Mouse (Mus musculus) hindbrain, embryonic 16.5 days (tissue): ENCODE measurements around the gene Dctd. TPM values are rescaled to one million over a fixed set of nuclear protein-coding genes. Genes with fewer than 3 reads are reported as not detected.

Experiments
- ATAC-seq: fragments of 200-750 bp; cut with Nextera tagmentation; 2 replicates; pipeline ENCODE4 v1.8.0; 2017; ENCODE audit warnings: moderate TSS enrichment, moderate library complexity
- H3K27ac ChIP-seq: fragments of 300-500 bp; sonication (generic); 2 replicates; pipeline ENCODE4 v1.5.1; 2014; ENCODE audit warnings: low read depth, mild to moderate bottlenecking, control low read depth, low read length, moderate library complexity
- H3K27me3 ChIP-seq: fragments of 300-500 bp; sonication (generic); replicated peaks from 2 replicates; pipeline ENCODE4 v1.6.1; 2014; ENCODE audit warnings: low read length; ENCODE audit not compliant: control insufficient read depth, insufficient read depth
- H3K36me3 ChIP-seq: fragments of 300-500 bp; sonication (generic); 2 replicates; pipeline ENCODE4 v1.6.1; 2014; ENCODE audit warnings: mild to moderate bottlenecking, low read length, moderate library complexity, mixed read lengths; ENCODE audit not compliant: control insufficient read depth, insufficient read depth
- H3K4me1 ChIP-seq: fragments of 300-500 bp; sonication (generic); 2 replicates; pipeline ENCODE4 v1.6.1; 2014; ENCODE audit warnings: low read depth, low read length; ENCODE audit not compliant: control insufficient read depth, insufficient read depth
- H3K4me2 ChIP-seq: fragments of 300-500 bp; sonication (generic); 2 replicates; pipeline ENCODE4 v1.6.1; 2014; ENCODE audit warnings: mild to moderate bottlenecking, low read length, control low read depth, moderate library complexity
- H3K4me3 ChIP-seq: fragments of 300-500 bp; sonication (generic); 2 replicates; pipeline ENCODE4 v1.5.1; 2014; ENCODE audit warnings: mild to moderate bottlenecking, low read length, control low read depth, moderate library complexity
- H3K9ac ChIP-seq: fragments of 300-500 bp; sonication (generic); 2 replicates; pipeline ENCODE4 v1.6.1; 2014; ENCODE audit warnings: low read depth, mild to moderate bottlenecking, control low read depth, low read length, moderate library complexity
- H3K9me3 ChIP-seq: fragments of 300-500 bp; sonication (generic); 2 replicates; pipeline ENCODE4 v1.6.1; 2014; ENCODE audit warnings: mild to moderate bottlenecking, low read length, moderate library complexity; ENCODE audit not compliant: control insufficient read depth
- WGBS: fragments of 180-500 bp; shearing (Covaris S2); extraction: QIAGEN DNeasy Blood & Tissue Kit; methylation state at CpG from one replicate; pipeline ENCODE4 v1.1.7; 2014; 5-methylcytosine and 5-hydroxymethylcytosine counted together
- polyA plus RNA-seq: library from polyadenylated mRNA; unstranded; fragments of >200 nt; fragmentation: Nextera tagmentation; extraction: Ambion mirVana; gene quantifications from 2 replicates; pipeline ENCODE4 v1.2.1, GENCODE M21; 2015

Dctd gene
- polyA plus RNA-seq: 14.7 and 16.4 TPM in 2 replicates

- H3K27ac ChIP-seq: 0 out of 2 replicates have a peak within 1 kb of the TSS, but pooled peaks have one; percentile 34
These were observed at the start of gene Dctd for GRCm38 (mm10) chr8:48098792-48099191. TSS of gene Dctd (plus strand) at chr8:48099092.

GRCm38 (mm10) chr8:48053611-48054010 lies 45.3 kb upstream of the Dctd start:
- H3K9ac ChIP-seq: no peak overlapping the region
- 90% methylated on average over 5 of the region's 5 CpGs for WGBS
- no peak overlapping the region for H3K27ac ChIP-seq
- no peaks in the 10 kb centered on the region for H3K27me3 ChIP-seq
- no peak overlapping the region for H3K4me2 ChIP-seq
- no peak for ATAC-seq
- H3K4me1 ChIP-seq: no peaks in the 10 kb centered on the region
- H3K9me3 ChIP-seq: no peaks in the 10 kb centered on the region
- no peak overlapping the region for H3K4me3 ChIP-seq
- no peaks in the 10 kb centered on the region for H3K36me3 ChIP-seq

More at GRCm38 (mm10) chr8:48098792-48099191, at the start of gene Dctd:
- Histone ChIP-seq H3K4me2 (peak within 1 kb of the TSS; percentile 54), H3K27me3 (no peaks in the 10 kb centered on the region), H3K9ac (no peak within 1 kb of the TSS), H3K4me1 (peaks cover 9% of the 10 kb centered on the region), H3K4me3 (peak within 1 kb of the TSS; percentile 26), H3K36me3 (no peaks in the 10 kb centered on the region), H3K9me3 (no peaks in the 10 kb centered on the region)
- WGBS: 92% methylated on average over 12 of the region's 12 CpGs
- ATAC-seq: no peak

- H3K9me3 ChIP-seq: no peaks in the 10 kb centered on the region
- H3K4me2 ChIP-seq: no peak overlapping the region
- no peak overlapping the region for H3K4me3 ChIP-seq
- no peaks in the 10 kb centered on the region for H3K27me3 ChIP-seq
- WGBS: 71% methylated on average over 5 of the region's 5 CpGs
- H3K27ac ChIP-seq: no peak overlapping the region
- H3K9ac ChIP-seq: no peak overlapping the region
- no peaks in the 10 kb centered on the region for H3K4me1 ChIP-seq
- ATAC-seq: no peak
- H3K36me3 ChIP-seq: no peaks in the 10 kb centered on the region
These were observed 35.3 kb upstream of the Dctd start for GRCm38 (mm10) chr8:48063526-48064072.

GRCm38 (mm10) chr8:48074149-48074548 lies 24.7 kb upstream of the Dctd start:
- 90% methylated on average over 2 of the region's 2 CpGs for WGBS

GRCm38 (mm10) chr8:48082343-48082742 lies 16.5 kb upstream of the Dctd start:
- Histone ChIP-seq H3K36me3 (no peaks in the 10 kb centered on the region), H3K9ac (no peak overlapping the region), H3K4me2 (no peak overlapping the region; the same call in 1 of the 2 replicates), H3K27ac (no peak overlapping the region), H3K4me1 (no peaks in the 10 kb centered on the region), H3K27me3 (no peaks in the 10 kb centered on the region), H3K9me3 (no peaks in the 10 kb centered on the region), H3K4me3 (no peak overlapping the region)
- ATAC-seq: 0 out of 2 replicates have a peak, but pooled peaks have one; percentile 37
- 64% methylated on average over 10 of the region's 10 CpGs for WGBS

More at GRCm38 (mm10) chr8:48074149-48074548, 24.7 kb upstream of the Dctd start:
- no peak overlapping the region for H3K4me3 ChIP-seq
- no peaks in the 10 kb centered on the region for H3K9me3 ChIP-seq
- no peaks in the 10 kb centered on the region for H3K36me3 ChIP-seq
- H3K27ac ChIP-seq: no peak overlapping the region
- H3K27me3 ChIP-seq: no peaks in the 10 kb centered on the region
- H3K4me2 ChIP-seq: no peak overlapping the region
- H3K9ac ChIP-seq: no peak overlapping the region
- no peaks in the 10 kb centered on the region for H3K4me1 ChIP-seq
- ATAC-seq: no peak

- Histone ChIP-seq H3K4me2 (no peak overlapping the region), H3K27me3 (no peaks in the 10 kb centered on the region), H3K4me1 (no peaks in the 10 kb centered on the region), H3K36me3 (no peaks in the 10 kb centered on the region), H3K9ac (no peak overlapping the region), H3K9me3 (no peaks in the 10 kb centered on the region), H3K27ac (no peak overlapping the region), H3K4me3 (no peak overlapping the region)
- WGBS: 77% methylated on average over 8 of the region's 8 CpGs
- no peak for ATAC-seq
These were observed 8.2 kb upstream of the Dctd start for GRCm38 (mm10) chr8:48090661-48091060.

- H3K4me1 ChIP-seq: peaks cover 9% of the 10 kb centered on the region
- H3K9ac ChIP-seq: no peak overlapping the region
- no peaks in the 10 kb centered on the region for H3K36me3 ChIP-seq
- no peak for ATAC-seq
- H3K9me3 ChIP-seq: no peaks in the 10 kb centered on the region
- H3K27me3 ChIP-seq: no peaks in the 10 kb centered on the region
- no peak overlapping the region for H3K4me3 ChIP-seq
- H3K27ac ChIP-seq: no peak overlapping the region
- no peak overlapping the region for H3K4me2 ChIP-seq
- WGBS: 95% methylated on average over 5 of the region's 5 CpGs
These were observed 3.5 kb upstream of the Dctd start for GRCm38 (mm10) chr8:48095378-48095777.

GRCm38 (mm10) chr8:48097131-48097794 lies 1.6 kb upstream of the Dctd start:
- ATAC-seq: peak; percentile 96
- 4% methylated on average over 21 of the region's 21 CpGs for WGBS
- Histone ChIP-seq H3K27ac (peak overlapping the region; percentile 48), H3K4me3 (peak overlapping the region; percentile 26), H3K9ac (peak overlapping the region; percentile 51), H3K36me3 (no peaks in the 10 kb centered on the region), H3K9me3 (no peaks in the 10 kb centered on the region), H3K4me2 (peak overlapping the region; percentile 54), H3K27me3 (no peaks in the 10 kb centered on the region), H3K4me1 (peaks cover 9% of the 10 kb centered on the region)

GRCm38 (mm10) chr8:48098081-48098639 lies 732 bp upstream of the Dctd start:
- no peaks in the 10 kb centered on the region for H3K27me3 ChIP-seq
- peak overlapping the region; percentile 54 for H3K4me2 ChIP-seq
- no peaks in the 10 kb centered on the region for H3K9me3 ChIP-seq
- H3K36me3 ChIP-seq: no peaks in the 10 kb centered on the region
- peak overlapping the region; percentile 26 for H3K4me3 ChIP-seq
- ATAC-seq: 0 out of 2 replicates have a peak, but pooled peaks have one; percentile 9
- 53% methylated on average over 13 of the region's 13 CpGs for WGBS
- peaks cover 9% of the 10 kb centered on the region for H3K4me1 ChIP-seq
- 0 out of 2 replicates have a peak overlapping the region, but pooled peaks have one; percentile 34 for H3K27ac ChIP-seq
- H3K9ac ChIP-seq: no peak overlapping the region
